Mouse (Mus musculus) testis, postnatal 10 days (tissue): ENCODE data around the gene Ifi47.
A peak's percentile ranks its signal among the peaks of the same experiment; 100 is the strongest.

Source experiments
- DNase-seq: peaks from one replicate; pipeline ENCODE4 v3.0.0; 2021; ENCODE audit warnings: low spot score

The Ifi47 gene

GRCm38 (mm10) chr11:49089735-49090507 lies 13.5 kb downstream of the Ifi47 start:
- DNase-seq: no peak

- no peak for DNase-seq
Measured at GRCm38 (mm10) chr11:49090551-49090950, 14.2 kb downstream of the Ifi47 start.

GRCm38 (mm10) chr11:49091171-49091570 lies 14.8 kb downstream of the Ifi47 start:
- DNase-seq: no peak

- no peak for DNase-seq
Measured at GRCm38 (mm10) chr11:49092053-49092586, 15.7 kb downstream of the Ifi47 start.

GRCm38 (mm10) chr11:49092786-49093185 lies 16.4 kb downstream of the Ifi47 start:
- DNase-seq: no peak

- DNase-seq: no peak
Measured at GRCm38 (mm10) chr11:49093861-49094660, 17.7 kb downstream of the Ifi47 start.

- no peak for DNase-seq
Measured at GRCm38 (mm10) chr11:49095367-49095766, 19.0 kb downstream of the Ifi47 start.

- no peak for DNase-seq
Measured at GRCm38 (mm10) chr11:49100409-49100808, 24.0 kb downstream of the Ifi47 start.

GRCm38 (mm10) chr11:49101500-49101899 lies 25.1 kb downstream of the Ifi47 start:
- DNase-seq: no peak

GRCm38 (mm10) chr11:49103047-49103693 lies 26.8 kb downstream of the Ifi47 start:
- DNase-seq: peak; percentile 96

- DNase-seq: no peak
Measured at GRCm38 (mm10) chr11:49105752-49106151, 29.4 kb downstream of the Ifi47 start.

GRCm38 (mm10) chr11:49107650-49108537 lies 31.5 kb downstream of the Ifi47 start:
- no peak for DNase-seq

GRCm38 (mm10) chr11:49108833-49109232 lies 32.4 kb downstream of the Ifi47 start:
- DNase-seq: peak; percentile 55

GRCm38 (mm10) chr11:49111000-49111399 lies 34.6 kb downstream of the Ifi47 start:
- DNase-seq: no peak

- no peak for DNase-seq
Measured at GRCm38 (mm10) chr11:49112624-49113219, 36.3 kb downstream of the Ifi47 start.

GRCm38 (mm10) chr11:49114158-49114557 lies 37.8 kb downstream of the Ifi47 start:
- no peak for DNase-seq

- DNase-seq: no peak
Measured at GRCm38 (mm10) chr11:49114774-49115173, 38.4 kb downstream of the Ifi47 start, which contains the start of gene Olfr1396. Olfr1396 (minus strand) TSS chr11:49114874.

GRCm38 (mm10) chr11:49119635-49120034 lies 43.2 kb downstream of the Ifi47 start:
- no peak for DNase-seq

- DNase-seq: no peak
Measured at GRCm38 (mm10) chr11:49124169-49124568, 47.8 kb downstream of the Ifi47 start.

- no peak for DNase-seq
Measured at GRCm38 (mm10) chr11:49141974-49142373, 65.6 kb downstream of the Ifi47 start, which contains the start of gene Olfr1395. Olfr1395 (plus strand) TSS chr11:49142274.
